Mouse (Mus musculus) adrenal gland, postnatal 4 days (tissue): ENCODE measurements around the gene Wnt7a. TPM values are rescaled to one million over a fixed set of nuclear protein-coding genes. Genes with fewer than 3 reads are reported as not detected.

Experiments used
- DNase-seq, 2 experiments: peaks; one replicate each; pipeline ENCODE4 v3.0.0; 2021 to 2022; ENCODE audit warnings: low spot score in 2 of 2, mixed read lengths in 2 of 2
- total RNA-seq, 2 experiments: library from RNA; stranded (reverse); gene quantifications; 2 replicates each; pipeline ENCODE4 v1.2.3; 2021

The Wnt7a gene
- total RNA-seq, 2 experiments from 2014 or later = 0.08 to 0.34 TPM

GRCm38 (mm10) chr6:91346071-91346905 is 64.9 kb downstream of the Wnt7a start:
- no peak for DNase-seq

GRCm38 (mm10) chr6:91345091-91345490 is 66.1 kb downstream of the Wnt7a start:
- no peak for DNase-seq

- no peak for DNase-seq
These were observed 71.4 kb downstream of the Wnt7a start for GRCm38 (mm10) chr6:91339612-91340246.

GRCm38 (mm10) chr6:91335470-91335869 is 75.7 kb downstream of the Wnt7a start:
- no peak for DNase-seq

GRCm38 (mm10) chr6:91331886-91332285 is 79.3 kb downstream of the Wnt7a start:
- no peak for DNase-seq

- no peak for DNase-seq
These were observed 85.6 kb downstream of the Wnt7a start for GRCm38 (mm10) chr6:91325556-91325955.

- no peak for DNase-seq
These were observed 86.4 kb downstream of the Wnt7a start for GRCm38 (mm10) chr6:91324752-91325151.

GRCm38 (mm10) chr6:91322001-91322772 is 89.0 kb downstream of the Wnt7a start:
- DNase-seq = no peak

Other genes starting within 250 kb of the Wnt7a start
- 10 to 100 TPM; 71.7 to 73.5 TPM for gene Fbln2, start 198.9 kb downstream of the Wnt7a start, total RNA-seq
- 10 to 100 TPM; 17.0 to 17.6 TPM for gene Chchd4, start 62.2 kb upstream of the Wnt7a start, total RNA-seq
- 10 to 100 TPM; 40.6 to 42.4 TPM for gene Tmem43, start 62.3 kb upstream of the Wnt7a start, total RNA-seq
- gene Xpc, start 104.5 kb upstream of the Wnt7a start, total RNA-seq = 10 to 100 TPM; 21.8 to 23.0 TPM
- gene Lsm3, start 104.6 kb upstream of the Wnt7a start, total RNA-seq = 10 to 100 TPM; 58.6 to 62.8 TPM